Mouse (Mus musculus) left cerebral cortex, adult 11 months (tissue): ENCODE data around the gene Dpp6.

Experiments used
- DNase-seq: peaks from one replicate; pipeline ENCODE4 v3.0.0; 2022; ENCODE audit warnings: low spot score

Dpp6 gene

DNA sequence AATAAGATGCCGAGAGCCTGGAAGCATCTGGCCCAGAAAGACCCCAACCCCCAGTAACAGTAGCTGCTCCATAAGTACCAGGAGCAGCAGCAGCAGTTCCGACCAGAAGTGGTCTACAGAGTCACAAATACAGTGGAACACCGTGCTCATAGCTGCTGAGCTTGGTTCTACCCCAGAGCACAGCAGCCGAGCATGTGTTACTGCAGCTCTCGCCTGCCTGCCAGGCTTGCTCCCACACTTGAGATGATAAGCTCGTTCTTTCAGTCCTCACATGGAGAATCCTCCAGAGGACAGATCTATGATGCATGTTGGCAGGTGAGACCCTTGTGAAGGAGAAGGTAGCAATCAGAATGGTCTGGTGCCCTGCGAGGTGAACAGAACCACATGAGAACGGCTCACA is 474.4 kb downstream of the Dpp6 start:
- DNase-seq: no peak

GRCm38 (mm10) chr5:27292236-27292635 is 475.2 kb downstream of the Dpp6 start:
- no peak for DNase-seq

DNA sequence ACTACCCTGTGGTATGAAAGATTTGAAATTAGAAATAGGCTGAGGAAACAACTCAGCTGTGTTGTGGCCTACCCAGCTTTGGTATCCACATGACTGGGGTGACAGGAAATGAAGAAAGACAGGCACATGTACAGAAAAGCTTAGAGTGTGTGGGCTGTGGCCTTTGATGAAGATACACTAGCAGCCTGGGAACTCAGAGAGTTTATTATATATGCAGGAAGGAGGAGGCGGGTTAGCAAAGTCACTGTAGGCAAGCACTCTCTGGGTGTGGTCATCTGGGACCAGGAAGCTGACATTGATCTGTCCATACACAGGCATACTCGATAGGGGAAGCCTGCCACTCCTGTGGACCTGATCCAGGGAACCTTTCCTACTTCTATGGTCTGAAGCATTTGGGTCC is 487.1 kb downstream of the Dpp6 start:
- DNase-seq: no peak

DNA sequence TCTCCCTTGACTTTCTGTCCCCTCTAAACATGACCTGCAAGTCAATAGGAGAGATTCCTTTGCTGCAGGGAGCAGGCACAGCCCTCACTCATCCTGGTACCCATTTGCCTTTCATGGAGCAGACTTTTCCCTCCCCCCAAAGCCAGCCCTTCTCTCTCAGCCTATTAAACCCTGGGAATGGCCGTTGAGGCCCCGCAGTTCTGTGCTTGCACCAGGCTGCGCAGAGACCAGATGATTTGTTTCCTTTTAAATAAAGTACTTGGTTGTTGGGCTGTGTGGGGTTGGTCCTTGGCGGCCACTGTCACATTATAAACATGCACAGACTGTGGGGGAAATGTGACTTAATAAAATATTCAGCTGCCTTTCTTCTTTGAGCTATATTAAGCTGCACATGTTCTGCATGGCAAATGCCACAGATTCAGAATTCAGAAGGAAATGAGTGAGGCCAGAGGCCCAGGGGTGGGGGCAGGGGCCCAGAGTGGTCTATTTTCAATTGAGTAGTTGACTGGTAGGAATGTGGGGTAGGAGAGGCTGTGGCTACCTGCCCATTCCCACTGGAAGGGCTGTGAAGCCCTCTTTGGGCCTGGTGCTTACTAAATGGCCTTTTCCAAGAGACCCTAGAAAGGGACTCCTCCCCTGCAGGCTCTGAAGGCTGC is 489.6 kb downstream of the Dpp6 start:
- no peak for DNase-seq

DNA sequence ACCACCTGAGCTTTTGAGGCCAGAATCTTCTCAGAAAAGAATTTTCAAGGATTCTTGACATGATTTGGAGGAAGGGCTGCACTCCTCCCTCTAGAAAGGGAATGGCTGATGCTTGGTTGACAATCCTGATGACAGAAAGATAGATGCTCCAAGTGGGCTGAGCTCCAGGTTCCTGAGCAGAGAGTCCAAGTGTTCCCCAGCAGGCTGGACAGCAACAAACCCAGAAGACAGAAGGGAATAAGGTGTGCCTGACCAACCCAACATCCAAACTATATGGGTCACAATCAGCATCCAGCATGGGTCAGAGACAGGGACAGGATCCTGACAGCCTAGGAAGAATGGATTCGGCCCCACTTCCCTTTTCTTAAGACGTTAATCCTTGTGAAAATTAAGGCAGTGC is 493.2 kb downstream of the Dpp6 start:
- DNase-seq: no peak

DNA sequence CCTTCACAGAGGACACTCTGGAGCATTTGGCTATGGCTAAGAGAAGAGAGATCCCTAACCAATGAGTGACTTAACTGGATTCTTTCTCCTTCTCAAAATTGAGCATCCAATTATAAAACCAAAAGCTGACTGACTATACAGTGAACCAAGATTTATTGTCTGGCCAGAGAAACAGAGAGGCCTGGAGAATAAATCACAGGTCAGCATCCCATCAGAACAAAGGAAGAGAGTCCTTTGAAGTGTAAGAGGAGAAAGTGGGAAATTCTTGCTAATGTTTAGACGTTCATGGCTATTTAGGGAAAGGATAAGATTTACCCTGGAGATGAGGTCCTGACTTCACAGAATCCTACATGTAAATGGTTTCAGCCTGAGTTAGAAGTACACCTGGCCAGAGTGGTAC is 499.7 kb downstream of the Dpp6 start:
- DNase-seq: no peak

GRCm38 (mm10) chr5:27317264-27317663 is 500.3 kb downstream of the Dpp6 start:
- DNase-seq: no peak

DNA sequence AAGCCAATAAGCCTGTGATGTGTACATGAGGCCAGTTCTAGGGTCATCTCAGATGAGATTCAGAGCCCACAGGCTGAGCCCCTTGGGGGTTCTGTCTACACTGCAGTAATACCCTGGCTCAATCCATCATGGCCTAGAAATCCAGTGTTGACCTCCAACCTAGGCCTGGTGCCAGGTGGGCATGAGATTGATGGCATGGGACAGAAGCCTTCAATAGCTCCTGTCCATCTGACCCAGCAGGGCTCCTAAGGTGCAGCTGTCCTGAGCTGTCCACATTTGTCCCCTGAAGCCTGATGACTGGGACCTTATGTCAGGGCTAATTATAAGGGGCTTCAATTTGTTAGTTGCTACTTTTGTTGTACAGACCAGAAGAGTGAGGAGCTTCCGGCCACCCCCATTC is 500.8 kb downstream of the Dpp6 start:
- DNase-seq: no peak

DNA sequence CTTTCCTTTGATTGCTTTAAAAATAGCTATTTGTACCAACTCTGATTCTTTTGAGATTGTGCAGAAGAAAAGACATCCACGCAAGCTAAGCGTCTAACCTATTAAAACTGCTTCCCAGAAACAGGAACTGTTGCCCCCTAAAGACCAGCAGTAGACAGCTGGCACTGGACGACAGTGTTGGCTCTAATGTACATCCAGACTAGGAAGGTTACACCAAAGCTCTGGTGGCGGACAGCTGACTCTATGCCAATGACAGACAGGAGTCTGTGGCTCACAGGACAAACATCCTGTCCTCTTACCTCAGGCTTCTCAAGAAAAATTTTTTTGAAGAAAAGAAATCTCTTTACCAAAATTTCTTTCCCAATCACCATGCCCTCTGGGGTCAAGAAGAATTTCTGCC is 502.7 kb downstream of the Dpp6 start:
- DNase-seq: no peak

DNA sequence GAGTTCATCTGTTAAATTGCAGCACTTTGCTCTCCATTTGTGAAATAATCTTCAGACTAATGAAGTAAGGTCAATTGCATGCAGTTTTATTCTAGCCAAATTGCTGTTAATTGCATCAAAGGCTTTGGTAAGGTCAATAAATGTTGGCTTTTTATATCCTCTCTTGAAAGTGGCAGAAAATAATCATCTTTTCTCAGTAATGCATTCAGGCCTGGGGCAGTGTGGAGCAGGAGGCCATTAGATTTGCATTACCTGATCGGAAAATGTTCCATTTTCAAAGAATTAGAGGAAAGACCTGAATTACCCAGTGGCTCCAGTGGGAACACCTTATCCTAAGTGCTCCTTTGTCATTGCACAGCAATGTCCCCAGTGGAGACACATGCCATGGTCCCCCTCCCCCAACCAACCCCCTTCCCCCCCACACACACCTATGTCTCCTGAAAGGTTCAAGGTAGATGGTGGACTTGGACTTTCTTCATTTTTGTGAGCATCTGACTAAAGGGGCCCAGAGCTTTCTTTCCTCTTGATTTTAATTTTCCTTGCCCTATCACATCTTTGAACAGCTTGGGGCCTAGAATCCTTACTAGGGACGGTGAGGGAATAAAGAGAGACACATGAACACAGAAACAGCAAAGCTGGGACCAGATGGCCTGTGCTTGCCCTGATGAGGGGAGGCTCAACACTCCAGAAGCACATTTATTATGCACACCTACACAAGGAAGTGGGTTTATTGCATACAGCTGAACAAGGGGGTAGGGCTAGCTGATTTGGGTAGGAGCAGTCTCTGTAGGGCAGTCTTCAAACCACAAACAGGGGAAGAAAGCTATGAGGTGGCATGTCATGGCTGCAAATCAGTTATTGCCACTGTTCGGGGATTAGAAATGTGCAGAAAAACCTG is 506.1 kb downstream of the Dpp6 start:
- no peak for DNase-seq

- peak; percentile 28 for DNase-seq
Measured at GRCm38 (mm10) chr5:27324346-27324928, 507.4 kb downstream of the Dpp6 start.

DNA sequence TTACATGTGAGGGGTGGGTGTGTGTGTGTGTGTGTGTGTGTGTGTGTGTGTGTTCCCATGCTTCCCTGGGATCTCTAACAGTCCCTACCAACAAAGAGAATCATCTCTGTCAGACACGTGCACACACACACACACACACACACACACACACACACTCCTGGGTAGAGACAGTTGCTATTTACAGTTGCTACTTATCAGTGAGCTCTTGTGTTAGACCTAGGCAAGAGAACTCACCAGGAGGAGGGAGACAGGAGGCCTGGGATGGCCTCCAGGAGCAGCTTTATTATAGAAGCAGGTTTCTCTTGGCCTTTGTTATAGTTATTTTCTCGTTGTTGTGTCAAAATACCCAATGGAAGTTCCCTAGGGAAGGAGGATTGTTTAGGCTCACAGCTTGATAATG is 519.7 kb downstream of the Dpp6 start:
- no peak for DNase-seq

DNA sequence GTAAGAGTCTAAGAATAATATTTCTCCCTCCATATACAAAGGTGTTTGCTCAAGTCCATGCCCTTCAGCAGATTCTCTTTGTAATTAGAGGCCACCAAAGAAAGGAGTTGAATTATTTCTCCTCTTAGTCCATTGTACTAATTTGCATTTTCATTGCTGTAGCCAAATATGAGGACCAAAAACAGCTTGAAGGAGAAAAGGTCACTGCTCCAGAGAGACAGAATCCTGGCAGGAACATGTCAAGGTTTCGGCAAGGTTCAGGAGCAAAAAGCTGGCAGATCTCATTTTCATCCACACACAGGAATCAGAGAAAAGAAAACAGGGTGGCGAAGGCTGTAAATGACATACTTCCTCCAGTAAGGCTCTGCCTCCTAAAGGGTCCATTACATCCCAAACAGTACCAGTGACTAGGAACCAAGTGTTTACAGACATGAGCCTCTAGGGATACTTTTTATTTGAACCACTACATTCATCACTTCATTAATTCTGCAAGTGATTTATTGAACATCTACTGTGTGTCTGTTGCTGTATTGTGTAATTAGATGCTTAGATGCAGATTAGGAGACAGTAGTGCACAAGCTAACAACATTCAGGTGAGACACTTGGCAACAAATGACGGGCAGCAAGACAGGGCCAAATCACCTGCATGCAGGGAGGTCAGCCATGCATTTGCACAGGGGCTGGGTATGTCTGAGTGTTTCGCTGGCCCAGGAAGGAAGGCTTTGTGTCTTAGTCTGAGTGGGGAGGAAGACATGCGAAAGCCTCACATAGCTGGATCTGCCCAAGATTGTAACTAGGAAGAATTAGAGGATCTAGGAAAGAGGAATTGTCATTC is 522.4 kb downstream of the Dpp6 start:
- no peak for DNase-seq

DNA sequence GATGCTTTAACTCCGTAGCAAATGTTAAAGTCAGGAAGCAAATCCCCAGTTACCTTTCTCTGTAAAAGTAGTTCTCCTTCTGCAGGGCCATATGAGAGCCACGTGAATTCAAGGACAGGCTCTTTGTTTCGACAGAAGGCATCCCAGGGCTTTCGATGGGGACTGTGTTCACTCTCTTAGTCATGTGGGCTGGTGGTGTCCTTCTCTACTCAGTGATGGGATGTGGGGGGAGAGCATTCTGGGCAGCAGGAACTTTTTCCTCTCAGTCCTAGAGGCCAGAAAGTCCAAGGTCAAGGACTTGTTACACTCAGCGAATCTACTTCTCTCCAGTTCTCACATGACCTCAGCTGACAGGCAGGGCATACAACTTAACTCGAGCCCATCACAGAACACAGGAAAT is 525.3 kb downstream of the Dpp6 start:
- DNase-seq: no peak

DNA sequence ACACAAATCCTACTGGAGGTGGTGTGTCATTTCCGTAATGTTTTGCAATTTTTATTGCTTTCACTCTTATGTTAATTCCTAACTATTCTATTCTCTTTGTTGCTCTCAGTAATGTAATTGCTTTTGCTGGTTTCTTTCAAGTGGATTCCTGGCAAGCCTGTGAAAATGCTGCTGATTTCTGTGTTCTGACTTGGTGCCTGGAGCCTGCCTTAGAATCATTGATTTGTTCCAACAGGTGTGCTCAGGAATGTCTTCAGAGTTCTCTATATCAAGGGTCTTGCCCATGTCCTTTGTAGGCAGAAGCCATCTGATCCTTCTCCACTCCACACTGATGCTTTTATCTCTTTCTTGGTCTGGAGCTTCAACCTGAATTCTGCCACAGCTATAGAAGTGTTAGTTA is 526.6 kb downstream of the Dpp6 start:
- no peak for DNase-seq

- DNase-seq: no peak
Measured at GRCm38 (mm10) chr5:27348181-27349095, 531.4 kb downstream of the Dpp6 start.

DNA sequence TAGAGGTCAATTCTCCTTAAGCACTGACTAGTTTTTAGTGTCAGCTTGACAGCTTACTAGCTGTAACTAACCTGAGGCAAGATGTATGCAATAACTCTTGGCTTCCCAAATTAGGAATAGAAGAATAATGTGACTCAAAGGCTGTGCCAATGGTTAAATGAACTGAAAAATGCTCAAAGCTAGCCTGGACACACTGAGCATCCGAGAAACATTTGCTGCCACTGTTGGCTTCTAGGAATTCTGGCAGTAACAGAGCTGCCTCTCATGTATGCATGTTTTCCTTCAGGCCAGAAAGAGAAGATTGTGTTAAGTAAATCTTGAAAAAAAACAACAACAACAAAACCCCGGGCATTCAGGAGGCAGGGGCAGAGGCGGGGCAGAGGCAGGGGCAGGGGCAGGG is 540.6 kb downstream of the Dpp6 start:
- no peak for DNase-seq

- DNase-seq: no peak
Measured at GRCm38 (mm10) chr5:27365946-27366345, 548.9 kb downstream of the Dpp6 start.

GRCm38 (mm10) chr5:27370814-27371213 is 553.8 kb downstream of the Dpp6 start:
- no peak for DNase-seq

DNA sequence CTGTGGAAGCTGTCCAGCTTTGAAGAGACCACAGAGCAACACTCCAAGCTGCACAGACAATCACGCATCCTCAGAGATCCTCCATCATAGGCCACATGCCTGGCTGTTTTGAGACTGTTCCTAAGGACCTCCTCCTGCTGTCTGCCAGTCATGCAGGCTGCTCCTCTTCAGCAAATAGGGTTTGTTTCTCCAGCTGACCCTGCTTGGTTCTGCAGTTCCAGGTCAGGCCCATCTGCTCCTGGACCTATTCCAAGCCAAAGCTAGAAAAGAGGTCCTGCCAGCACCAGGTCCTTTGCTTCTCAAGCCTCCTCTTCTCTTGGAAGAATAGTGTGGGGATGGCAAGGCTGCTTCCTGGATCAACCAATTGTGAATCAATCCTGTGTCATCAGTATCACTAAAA is 556.9 kb downstream of the Dpp6 start:
- DNase-seq: no peak

DNA sequence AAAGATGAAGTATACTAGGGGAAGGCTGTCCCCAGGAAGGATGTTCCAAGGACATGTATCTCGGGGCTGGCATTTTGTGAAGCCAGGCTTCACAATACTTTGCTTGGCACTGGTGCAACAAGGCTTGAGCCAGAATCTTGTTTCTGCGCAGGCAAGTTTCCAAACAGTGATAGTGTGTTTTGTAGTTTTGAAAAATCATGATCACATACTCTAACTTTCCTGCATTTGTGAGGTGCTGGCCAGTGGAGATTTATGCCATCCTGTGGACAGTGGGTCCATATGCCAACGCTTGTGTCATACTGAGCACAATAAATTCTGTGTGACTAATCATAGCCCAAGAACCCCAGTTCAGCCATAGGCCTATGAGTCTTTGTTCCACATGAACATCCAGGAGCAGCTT is 558.8 kb downstream of the Dpp6 start:
- no peak for DNase-seq
